Mouse (Mus musculus) neutrophil, adult 5-6 weeks (primary cell): ENCODE measurements around the gene Slc7a1. TPM values are rescaled to one million over a fixed set of nuclear protein-coding genes. Genes with fewer than 3 reads are reported as not detected.

ENCODE experiments used
- ATAC-seq: fragments of 151-379, 151-347 bp; 2 replicates; pipeline ENCODE4 v1.8.0; 2017; ENCODE audit warnings: mild to moderate bottlenecking, moderate TSS enrichment; ENCODE audit not compliant: insufficient number of reproducible peaks, poor library complexity, low FRiP score, severe bottlenecking; ENCODE audit errors: extremely low read depth
- total RNA-seq: library from RNA; stranded (forward); fragments of 200-1000 nt; gene quantifications from 2 replicates; pipeline ENCODE4 v1.2.3, GENCODE M21; 2017

The Slc7a1 gene
- total RNA-seq, 1 experiment from 2014 or later: 13.2 TPM

GRCm38 (mm10) chr5:148397911-148398310 lies 1.8 kb downstream of the Slc7a1 start:
- ATAC-seq: no peak

GRCm38 (mm10) chr5:148397418-148397817 lies 2.3 kb downstream of the Slc7a1 start:
- ATAC-seq: no peak

- ATAC-seq: no peak
Observed at GRCm38 (mm10) chr5:148393316-148393715, 6.4 kb downstream of the Slc7a1 start.

- ATAC-seq: no peak
Observed at GRCm38 (mm10) chr5:148392831-148393230, 6.9 kb downstream of the Slc7a1 start.

- no peak for ATAC-seq
Observed at GRCm38 (mm10) chr5:148389007-148389970, 10.4 kb downstream of the Slc7a1 start.

- ATAC-seq: peak; percentile 11; the same call in 1 of the 2 replicates
Observed at GRCm38 (mm10) chr5:148388251-148389006, 11.3 kb downstream of the Slc7a1 start.

GRCm38 (mm10) chr5:148387820-148388219 lies 11.9 kb downstream of the Slc7a1 start:
- ATAC-seq: no peak

- no peak for ATAC-seq
Observed at GRCm38 (mm10) chr5:148386471-148386870, 13.2 kb downstream of the Slc7a1 start.

GRCm38 (mm10) chr5:148384501-148385055 lies 15.1 kb downstream of the Slc7a1 start:
- ATAC-seq: no peak

GRCm38 (mm10) chr5:148383841-148384500 lies 15.7 kb downstream of the Slc7a1 start:
- no peak for ATAC-seq

- no peak for ATAC-seq
Observed at GRCm38 (mm10) chr5:148381083-148381482, 18.6 kb downstream of the Slc7a1 start.

- ATAC-seq: no peak
Observed at GRCm38 (mm10) chr5:148380246-148380504, 19.5 kb downstream of the Slc7a1 start.

GRCm38 (mm10) chr5:148379455-148380245 lies 20.1 kb downstream of the Slc7a1 start:
- peak; percentile 94 for ATAC-seq

GRCm38 (mm10) chr5:148378707-148379106 lies 21.0 kb downstream of the Slc7a1 start:
- no peak for ATAC-seq

GRCm38 (mm10) chr5:148378232-148378508 lies 21.5 kb downstream of the Slc7a1 start:
- ATAC-seq: no peak

- no peak for ATAC-seq
Observed at GRCm38 (mm10) chr5:148377439-148378231, 22.1 kb downstream of the Slc7a1 start.

- ATAC-seq: no peak
Observed at GRCm38 (mm10) chr5:148376358-148376757, 23.3 kb downstream of the Slc7a1 start.

- no peak for ATAC-seq
Observed at GRCm38 (mm10) chr5:148375480-148375879, 24.2 kb downstream of the Slc7a1 start.
